Comparison of ENCODE assay signal across 8 mouse cellular contexts in the genomic region with DNA sequence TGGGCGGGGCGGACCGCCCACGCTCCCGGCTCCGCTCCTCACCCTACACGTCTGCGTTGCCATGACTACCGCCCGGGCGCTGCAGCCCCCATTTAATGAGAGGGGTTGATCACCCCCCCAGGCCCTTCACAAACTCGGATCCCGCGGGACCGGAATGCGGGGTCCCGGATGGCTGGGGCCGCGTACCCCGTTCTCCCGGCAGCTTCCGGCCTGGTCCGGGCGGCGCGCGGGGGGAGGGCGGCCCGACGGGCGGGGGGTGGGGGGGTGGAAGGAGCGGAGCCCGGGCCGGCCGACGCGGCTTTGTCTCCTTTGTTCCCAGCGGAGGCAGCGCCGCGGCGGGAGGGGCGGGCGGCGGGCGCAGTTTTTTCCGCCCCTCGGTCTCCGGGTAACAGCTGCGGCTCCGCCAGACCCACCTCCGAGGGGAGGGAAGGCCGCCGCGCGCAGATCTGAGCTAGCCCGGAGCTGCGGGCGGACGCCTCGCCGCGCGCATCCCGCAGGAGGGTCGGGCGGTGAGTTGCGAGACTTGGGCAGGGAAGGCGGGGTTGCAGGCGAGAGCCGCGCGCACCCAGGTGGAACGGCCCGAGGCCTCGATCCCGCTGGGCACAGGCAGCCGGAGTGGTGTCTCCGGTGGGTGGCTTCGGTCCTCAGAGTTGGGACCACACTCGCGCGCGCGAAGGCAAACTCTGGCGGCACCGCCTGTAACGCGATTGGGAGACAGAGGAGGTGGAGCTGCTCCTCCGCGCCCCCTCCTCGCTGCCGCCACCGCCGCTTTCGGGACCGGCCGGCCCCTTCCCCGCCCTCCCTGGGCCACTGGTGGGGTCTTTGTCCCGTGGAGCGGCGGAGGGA. TPM values are rescaled to one million over a fixed set of nuclear protein-coding genes. Genes with fewer than 3 reads are reported as not detected.
DNase-seq lines count a peak whose midpoint lies in the region; ATAC-seq and TF ChIP-seq lines count a peak whose summit lies in the region.

A gene (plus strand): TSS at position 253 of the 846 bp plus-strand sequence.

- H3K27ac ChIP-seq in ES-E14 (ENCODE audit: insufficient read depth, low read depth, low read length, poor library complexity, severe bottlenecking), result peak within 1 kb of the TSS; percentile 78
- peak within 1 kb of the TSS; percentile 2; the same call in 1 of the 2 replicates for H3K27ac ChIP-seq in brown adipose tissue, adult 24 weeks (replicated peaks; ENCODE audit: low read depth, low read length)
- H3K27ac ChIP-seq in forebrain, embryonic 14.5 days (ENCODE audit: low read depth, low read length), result peak within 1 kb of the TSS; percentile 100
- peak within 1 kb of the TSS; percentile 99 for H3K27ac ChIP-seq in lung, embryonic 16.5 days (ENCODE audit: low read length)

- no peaks in the 10 kb centered on the region for H3K9me3 ChIP-seq in ES-E14 (ENCODE audit: control insufficient read depth, insufficient read depth, low read depth, low read length)
- no peaks in the 10 kb centered on the region for H3K9me3 ChIP-seq in forebrain, embryonic 14.5 days (replicated peaks; ENCODE audit: control insufficient read depth, low read length)
- no peaks in the 10 kb centered on the region for H3K9me3 ChIP-seq in lung, embryonic 16.5 days (ENCODE audit: control insufficient read depth, low read length)

- ATAC-seq in forebrain, embryonic 14.5 days, result peak; percentile 74
- peak; percentile 48 for ATAC-seq in lung, embryonic 16.5 days (ENCODE audit: low read depth)

- in situ Hi-C loops in ES-E14 (cut with MboI; ENCODE audit: low sequenced_read_pairs in 2 of 2, unreplicated experiment in 2 of 2), result no loop called here

- peaks cover 0 to 18% of the 10 kb centered on the region in 2 experiments; a peak in 1 of 4 replicates for H3K4me1 ChIP-seq in ES-E14 (ENCODE audit: control insufficient read depth in 2 of 2, insufficient read depth in 2 of 2, low read length in 2 of 2, poor library complexity in 1 of 2)
- no peaks in the 10 kb centered on the region for H3K4me1 ChIP-seq in brown adipose tissue, adult 24 weeks (ENCODE audit: control insufficient read depth, insufficient read depth, insufficient read length, low read length)
- H3K4me1 ChIP-seq in forebrain, embryonic 14.5 days (ENCODE audit: control insufficient read depth, insufficient read depth, low read length), result peaks cover 34% of the 10 kb centered on the region
- peaks cover 59% of the 10 kb centered on the region for H3K4me1 ChIP-seq in lung, embryonic 16.5 days (replicated peaks; ENCODE audit: control insufficient read depth, insufficient read depth, low read length)

- peak within 1 kb of the TSS; percentile 85 for H3K9ac ChIP-seq in ES-E14 (ENCODE audit: insufficient read depth, low read depth, low read length, poor library complexity, severe bottlenecking)
- peak within 1 kb of the TSS; percentile 99 for H3K9ac ChIP-seq in forebrain, embryonic 14.5 days (ENCODE audit: low read length)
- H3K9ac ChIP-seq in lung, embryonic 16.5 days (ENCODE audit: low read length), result peak within 1 kb of the TSS; percentile 97

- H3K4me3 ChIP-seq in ES-E14 (ENCODE audit: insufficient read depth in 1 of 2, low read depth in 1 of 2, low read length in 2 of 2, poor library complexity in 1 of 2, severe bottlenecking in 1 of 2), result peak within 1 kb of the TSS; percentile 82 to 84
- peak within 1 kb of the TSS; percentile 65 for H3K4me3 ChIP-seq in brown adipose tissue, adult 24 weeks (ENCODE audit: insufficient read depth, low read depth, low read length)
- H3K4me3 ChIP-seq in forebrain, embryonic 14.5 days (ENCODE audit: low read depth, low read length), result peak within 1 kb of the TSS; percentile 75
- H3K4me3 ChIP-seq in lung, embryonic 16.5 days (ENCODE audit: low read length), result peak within 1 kb of the TSS; percentile 86

- DNase-seq in ES-E14 (ENCODE audit: low read depth, low spot score), result no peak
- peak; percentile 92 for DNase-seq in forebrain, embryonic 14.5 days (ENCODE audit: low spot score)
- DNase-seq in heart, postnatal 4 days, result peak; percentile 80
- peak; percentile 80 to 86 for DNase-seq in layer of hippocampus, postnatal 10 days (ENCODE audit: low spot score in 2 of 2)
- DNase-seq in ovary, postnatal 10 days (ENCODE audit: low spot score), result peak; percentile 72
- DNase-seq in urinary bladder, postnatal 25 days (ENCODE audit: low spot score), result peak; percentile 61

- under 1% methylated on average over 85 of the region's 102 CpGs for WGBS in forebrain, embryonic 14.5 days
- WGBS in lung, embryonic 16.5 days, result 0% methylated on average over 65 of the region's 102 CpGs

- H3K4me2 ChIP-seq in forebrain, embryonic 14.5 days (ENCODE audit: low read length), result peak within 1 kb of the TSS; percentile 74
- H3K4me2 ChIP-seq in lung, embryonic 16.5 days (ENCODE audit: low read depth, low read length), result peak within 1 kb of the TSS; percentile 87

- H3K27me3 ChIP-seq in forebrain, embryonic 14.5 days (replicated peaks; ENCODE audit: control insufficient read depth, insufficient read depth, low read length), result no peaks in the 10 kb centered on the region
- no peaks in the 10 kb centered on the region for H3K27me3 ChIP-seq in lung, embryonic 16.5 days (ENCODE audit: control insufficient read depth, insufficient read depth, low read depth, low read length)

- H3K36me3 ChIP-seq in ES-E14 (ENCODE audit: control insufficient read depth, insufficient read depth, low read length, poor library complexity, severe bottlenecking), result peaks cover 14% of the 10 kb centered on the region; the same call in 1 of the 2 replicates
- peaks cover 31% of the 10 kb centered on the region for H3K36me3 ChIP-seq in forebrain, embryonic 14.5 days (ENCODE audit: control insufficient read depth, insufficient read depth, low read length)
- peaks cover 8% of the 10 kb centered on the region for H3K36me3 ChIP-seq in lung, embryonic 16.5 days (ENCODE audit: control insufficient read depth, insufficient read depth, low read length)

TF ChIP-seq in ES-E14, 5 proteins besides CTCF, POLR2A, EP300 and RAD21:
- TF ChIP-seq HCFC1 (IDR thresholded peaks at IDR 0.05; ENCODE audit: borderline replicate concordance, insufficient read depth, low read length) (0 out of 2 replicates have a peak, but pooled peaks have one; percentile 42), ZNF384 (IDR thresholded peaks at IDR 0.05; ENCODE audit: low read depth, low read length) (no peak)

RNA-seq across cellular contexts. Expression of the gene that starts here (rescaled TPM):
- total RNA-seq in ES-E14 (2012; rRNA removed), result 17.8 and 35.0 TPM in 2 replicates
- polyA plus RNA-seq in brown adipose tissue, adult 24 weeks (2012; ENCODE audit: insufficient read depth, insufficient read length, missing spikeins), result not detected in 2 replicates
- polyA plus RNA-seq in forebrain, embryonic 14.5 days (2014; fragmentation: Nextera tagmentation; extraction: Ambion mirVana), result 13.9 and 15.7 TPM in 2 replicates
- 10 to 100 TPM; 31.0 to 31.5 TPM for total RNA-seq in heart, postnatal 4 days (2021)
- total RNA-seq in layer of hippocampus, postnatal 10 days (2021), result 10 to 100 TPM; 87.8 to 89.8 TPM
- 17.4 and 18.6 TPM in 2 replicates for polyA plus RNA-seq in lung, embryonic 16.5 days (2015; fragmentation: Nextera tagmentation; extraction: Ambion mirVana)

Comparison
In these comparisons a context has a peak if more than half of its experiments do, and no peak if none do; other contexts are left out.
1. RNA of the gene that starts here (polyA plus RNA-seq): 17.4 to 18.6 TPM in lung, embryonic 16.5 days and 13.9 to 15.7 TPM in forebrain, embryonic 14.5 days; not detected in brown adipose tissue, adult 24 weeks; every median in the first group is over 10 times any median in the second.
2. H3K27ac ChIP-seq: peak in every context shown above with its lines; median percentile 100 in forebrain, embryonic 14.5 days; 99 in lung, embryonic 16.5 days; 78 in ES-E14; 2 in brown adipose tissue, adult 24 weeks.
3. Peak in every context shown above with its lines, with median percentiles within 50 percentile points of each other: H3K4me3 ChIP-seq and H3K9ac ChIP-seq.